Mouse (Mus musculus) monocyte, adult 59 days (primary cell): ENCODE data around the gene Mrpl9. TPM values are rescaled to one million over a fixed set of nuclear protein-coding genes. Genes with fewer than 3 reads are reported as not detected.

Experiments
- total RNA-seq, 2 experiments: library from RNA; stranded (reverse); gene quantifications; one replicate each; pipeline ENCODE4 v1.2.4; 2023

The Mrpl9 gene
- 10 to 100 TPM; 25.2 to 25.9 TPM for total RNA-seq

GRCm38 (mm10) chr3:94442951-94443596, at the start of gene Mrpl9:
TSS of gene Mrpl9 (plus strand) at chr3:94443318.

GRCm38 (mm10) chr3:94398217-94398616, 44.9 kb upstream of the Mrpl9 start, which contains the start of gene Lingo4:
TSS of gene Lingo4 (plus strand) at chr3:94398517.

GRCm38 (mm10) chr3:94413031-94413679, 30.0 kb upstream of the Mrpl9 start, which contains the start of gene Tdrkh:
TSS of gene Tdrkh (plus strand) at chr3:94413273.

GRCm38 (mm10) chr3:94443597-94443964, 463 bp downstream of the Mrpl9 start, which contains the start of gene Oaz3:
TSS of gene Oaz3 (minus strand) at chr3:94443915.

GRCm38 (mm10) chr3:94477981-94478422, 34.9 kb downstream of the Mrpl9 start, which contains the start of gene Celf3:
TSS of gene Celf3 (plus strand) at chr3:94478295.

GRCm38 (mm10) chr3:94480291-94480884, 37.3 kb downstream of the Mrpl9 start, which contains the start of gene Riiad1:
TSS of gene Riiad1 (minus strand) at chr3:94480341.

Other genes starting within 250 kb of the Mrpl9 start
- not detected for gene Gm5286, start 246.6 kb upstream of the Mrpl9 start, total RNA-seq
- not detected for gene Gm4778, start 179.3 kb upstream of the Mrpl9 start, total RNA-seq
- 1 to 10 TPM; 1.1 to 3.7 TPM for gene Them4, start 133.2 kb upstream of the Mrpl9 start, total RNA-seq
- gene Them5, start 101.2 kb upstream of the Mrpl9 start, total RNA-seq = not detected
- not detected for gene C2cd4d, start 80.9 kb upstream of the Mrpl9 start, total RNA-seq
- gene Rorc, start 70.5 kb upstream of the Mrpl9 start, total RNA-seq = 1 to 10 TPM; 1.0 to 1.1 TPM
- under 1 TPM; 0.15 to 0.18 TPM for gene Lingo4, start 44.8 kb upstream of the Mrpl9 start, total RNA-seq
- 1 to 10 TPM; 4.6 to 7.5 TPM for gene Tdrkh, start 30.0 kb upstream of the Mrpl9 start, total RNA-seq
- not detected for gene Oaz3, start 597 bp downstream of the Mrpl9 start, total RNA-seq
- under 1 TPM in 1 of 2 experiments, not detected in 1; 0.49 TPM for gene Celf3, start 35.0 kb downstream of the Mrpl9 start, total RNA-seq
- gene Riiad1, start 37.0 kb downstream of the Mrpl9 start, total RNA-seq = not detected
- 10 to 100 TPM; 37.8 to 40.6 TPM for gene Snx27, start 139.4 kb downstream of the Mrpl9 start, total RNA-seq
- not detected for gene Gm10972, start 199.8 kb downstream of the Mrpl9 start, total RNA-seq
- 1 to 10 TPM; 1.1 to 2.5 TPM for gene Tuft1, start 215.6 kb downstream of the Mrpl9 start, total RNA-seq